Mouse (Mus musculus) spleen, embryonic (tissue): ENCODE measurements at regions not wholly inside any gene's neighbourhood (a gene's known extent, or its start where the extent isn't known, plus 50 kb on each side); places are given as distances from the start of the nearest gene placed in this dataset.

Experiments used
- CTCF ChIA-PET: fragments of 350-600 bp; sonication (Branson Sonifier 250); formaldehyde crosslinking; loops from one replicate; lab custom pipeline; 2022; lab: Charles Lee

DNA sequence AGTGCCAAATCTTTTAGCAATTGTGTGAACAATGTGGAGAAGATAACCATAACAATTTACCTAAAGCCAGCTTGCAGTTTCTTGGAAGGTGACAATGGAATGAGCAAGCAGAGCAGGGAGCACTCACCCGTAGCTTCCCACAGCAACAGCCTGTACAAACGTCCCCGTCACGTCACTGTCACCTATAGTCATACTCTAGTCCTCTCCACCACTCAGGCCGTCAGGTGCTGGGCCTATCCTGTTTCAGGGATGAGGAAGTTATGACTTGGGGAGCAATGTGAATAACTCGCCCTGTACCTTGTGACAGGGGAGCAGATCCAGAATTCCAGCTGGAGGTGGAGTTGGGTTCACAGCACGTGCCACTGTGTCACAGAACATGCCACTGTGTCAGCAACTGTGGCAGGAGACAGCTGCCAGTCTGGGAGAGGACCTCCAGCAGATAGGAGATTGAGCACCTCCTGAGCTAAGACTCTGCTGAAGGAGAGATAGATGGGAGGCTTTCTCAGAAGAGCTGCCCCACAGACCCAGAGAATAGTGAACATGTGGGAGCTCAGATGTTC is 73.4 kb upstream of the Egln3 start:
- CTCF ChIA-PET, result no interaction called here

DNA sequence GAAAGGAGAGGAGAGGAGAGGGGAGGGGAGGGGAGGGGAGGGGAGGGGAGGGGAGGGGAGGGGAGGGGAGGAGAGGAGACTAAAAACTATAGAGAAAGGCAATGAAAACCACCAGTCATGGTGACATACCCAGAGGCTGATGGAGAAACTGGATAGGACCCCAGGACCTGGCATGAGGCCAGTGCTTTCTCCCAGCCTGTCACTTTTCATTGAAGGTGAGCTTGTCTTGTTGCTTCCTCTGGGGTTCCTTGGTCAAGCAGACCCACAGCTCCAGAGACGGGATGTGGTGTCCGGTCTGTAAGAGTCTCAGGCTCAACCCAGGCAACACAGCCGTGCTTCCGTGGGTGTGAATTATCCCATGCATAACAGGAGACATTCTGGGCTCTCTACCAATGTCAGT is 69.8 kb upstream of the Egln3 start:
- CTCF ChIA-PET, result no interaction called here

DNA sequence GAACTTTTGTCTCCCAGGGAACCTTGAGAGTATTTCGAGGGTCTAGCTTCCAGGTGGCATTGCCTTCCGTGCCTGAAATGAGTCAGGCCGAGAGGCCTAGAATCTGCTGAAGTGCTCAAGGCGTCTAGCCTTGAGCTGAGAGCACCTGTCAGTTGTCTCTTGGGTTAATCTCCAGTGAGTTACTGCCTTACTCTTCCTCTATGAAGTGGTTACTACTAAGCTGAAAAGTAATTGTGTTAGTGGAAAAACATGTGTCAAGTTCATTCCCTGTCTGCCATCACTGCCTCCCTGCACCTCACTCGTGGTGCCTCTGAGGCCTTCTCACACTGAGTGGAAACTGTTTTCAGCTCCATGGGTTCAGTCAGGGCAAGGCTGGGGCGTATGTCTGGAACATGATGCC is 69.0 kb upstream of the Egln3 start:
- CTCF ChIA-PET, result no interaction called here

DNA sequence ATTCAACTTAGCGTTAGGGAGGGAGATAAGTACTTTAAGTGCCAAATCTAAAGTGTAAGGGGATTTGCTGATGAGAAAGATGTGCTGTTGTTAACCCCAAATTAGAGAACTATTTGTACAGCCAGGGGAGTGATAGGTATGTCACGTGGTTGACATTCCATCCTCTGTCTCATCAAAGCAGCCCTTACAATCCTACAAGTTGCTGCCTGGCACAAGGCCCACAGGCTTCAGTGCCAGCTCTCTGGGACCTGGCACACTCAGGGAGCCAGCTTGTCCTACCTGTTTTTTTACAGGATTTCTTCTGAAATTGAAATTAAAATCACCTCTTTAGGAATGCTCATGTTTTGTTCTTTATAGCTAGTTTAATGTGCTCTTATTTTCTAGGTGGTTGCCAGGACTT is 68.6 kb upstream of the Egln3 start:
- CTCF ChIA-PET, result no interaction called here

DNA sequence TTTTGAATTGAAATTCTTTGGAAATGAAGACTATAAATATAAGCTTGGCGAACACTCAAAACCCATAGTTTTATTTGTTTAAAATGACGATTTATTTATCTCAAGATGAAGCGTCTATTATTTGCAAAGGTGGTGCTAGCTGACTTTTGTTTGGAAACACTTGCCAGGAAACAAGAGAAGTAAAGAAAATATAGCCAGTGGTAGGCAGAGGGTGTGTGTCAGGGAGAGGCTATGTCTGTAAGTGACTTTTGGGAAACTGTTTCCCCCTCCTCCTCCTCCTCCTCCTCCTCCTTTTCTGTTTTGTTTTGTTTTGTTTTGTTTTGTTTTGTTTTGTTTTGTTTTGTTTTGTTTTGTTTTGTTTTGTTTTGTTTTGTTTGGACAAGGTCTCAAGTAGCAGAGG is 62.2 kb upstream of the Egln3 start:
- CTCF ChIA-PET, result no interaction called here

DNA sequence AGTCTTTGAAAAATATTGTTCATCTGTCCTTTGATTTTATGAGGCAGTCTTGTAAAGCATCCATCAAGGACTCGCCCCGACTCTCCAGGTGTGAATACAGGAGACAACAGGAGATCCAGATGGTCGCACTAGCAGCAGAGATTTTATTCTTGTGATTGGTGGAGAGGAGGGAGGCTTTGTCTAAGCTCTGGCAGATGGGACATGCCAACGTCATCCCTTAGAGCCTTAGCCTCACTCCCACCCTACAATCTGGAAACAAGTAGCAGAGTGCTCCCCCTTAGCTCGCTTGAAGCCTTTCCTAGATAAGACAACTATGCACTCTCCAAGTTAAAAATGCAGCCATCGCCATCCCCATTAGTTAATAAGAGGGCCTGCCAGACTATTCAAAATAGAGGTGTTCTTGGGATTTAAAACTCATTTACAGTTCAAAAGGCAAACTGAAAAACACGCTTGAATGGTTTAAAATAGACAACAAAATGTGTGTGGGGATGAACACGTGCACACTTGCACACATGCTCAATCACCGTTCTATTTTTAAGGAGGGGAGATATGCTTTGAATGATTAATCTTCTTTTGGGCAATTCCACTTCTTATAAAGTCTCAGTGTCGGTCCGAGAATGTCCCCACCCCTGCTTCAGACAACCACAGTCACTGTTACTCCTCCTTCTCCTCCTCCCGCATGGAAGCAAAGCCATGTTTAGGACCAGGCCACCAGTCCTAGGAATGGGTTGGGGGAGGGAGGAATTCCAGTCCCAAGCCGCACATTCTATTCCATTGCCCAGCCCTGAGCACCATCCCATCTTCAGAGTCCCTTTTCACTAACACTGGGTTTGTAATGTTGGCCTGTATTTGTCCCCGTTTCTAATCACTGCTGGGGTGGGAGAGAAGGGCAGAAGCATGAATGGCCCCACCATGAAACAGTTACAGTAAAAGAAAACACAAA is 61.5 kb upstream of the Egln3 start:
- CTCF ChIA-PET, result no interaction called here

DNA sequence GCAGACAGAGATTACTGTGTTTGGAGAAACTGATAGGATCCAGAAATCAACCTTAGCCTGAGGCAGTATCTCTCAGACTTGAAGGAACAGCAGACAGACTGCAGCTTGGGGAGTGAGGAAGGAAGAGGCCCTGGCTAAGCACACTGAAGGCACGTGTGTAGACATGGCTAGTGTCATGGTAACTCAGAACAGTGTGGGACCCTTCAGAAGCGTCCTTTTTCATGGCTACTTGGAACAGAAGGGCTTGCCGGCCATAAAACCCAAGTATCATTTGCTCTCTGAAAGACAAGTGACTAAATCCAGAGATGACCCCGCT is 60.7 kb upstream of the Egln3 start:
- CTCF ChIA-PET, result no interaction called here

DNA sequence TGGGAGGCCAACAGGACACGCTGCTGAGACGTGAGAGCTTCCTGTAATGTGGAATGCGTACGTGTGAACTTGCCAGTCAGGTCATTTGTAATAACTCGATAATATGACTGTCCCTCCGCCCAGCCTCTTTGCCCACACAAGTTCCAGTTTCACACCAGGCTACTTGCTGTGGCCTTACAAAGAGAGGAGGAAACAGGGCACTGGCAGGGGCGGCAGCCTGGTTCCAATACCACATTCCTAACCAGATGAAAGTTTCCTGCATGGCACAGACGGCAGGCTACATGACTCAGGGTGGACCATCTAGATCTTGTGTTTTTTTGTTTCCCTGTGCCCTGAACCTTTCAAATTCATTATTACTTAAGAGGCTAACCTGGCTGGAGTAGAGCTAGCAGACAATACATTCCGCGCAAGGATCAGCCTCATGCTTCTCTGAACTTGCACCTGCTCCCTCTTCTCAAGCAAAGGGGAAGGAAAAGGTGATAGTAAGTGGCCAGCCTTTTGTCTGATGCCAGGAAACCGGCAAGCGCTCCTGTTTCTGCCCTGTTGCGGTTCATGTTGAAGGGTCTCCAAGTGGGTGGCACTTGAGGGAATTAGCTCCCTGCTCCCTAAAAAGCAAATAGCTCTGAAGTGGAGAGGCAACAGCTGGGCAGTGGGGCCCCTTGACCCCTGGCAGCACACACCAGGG is 60.2 kb upstream of the Egln3 start:
- CTCF ChIA-PET, result no interaction called here

DNA sequence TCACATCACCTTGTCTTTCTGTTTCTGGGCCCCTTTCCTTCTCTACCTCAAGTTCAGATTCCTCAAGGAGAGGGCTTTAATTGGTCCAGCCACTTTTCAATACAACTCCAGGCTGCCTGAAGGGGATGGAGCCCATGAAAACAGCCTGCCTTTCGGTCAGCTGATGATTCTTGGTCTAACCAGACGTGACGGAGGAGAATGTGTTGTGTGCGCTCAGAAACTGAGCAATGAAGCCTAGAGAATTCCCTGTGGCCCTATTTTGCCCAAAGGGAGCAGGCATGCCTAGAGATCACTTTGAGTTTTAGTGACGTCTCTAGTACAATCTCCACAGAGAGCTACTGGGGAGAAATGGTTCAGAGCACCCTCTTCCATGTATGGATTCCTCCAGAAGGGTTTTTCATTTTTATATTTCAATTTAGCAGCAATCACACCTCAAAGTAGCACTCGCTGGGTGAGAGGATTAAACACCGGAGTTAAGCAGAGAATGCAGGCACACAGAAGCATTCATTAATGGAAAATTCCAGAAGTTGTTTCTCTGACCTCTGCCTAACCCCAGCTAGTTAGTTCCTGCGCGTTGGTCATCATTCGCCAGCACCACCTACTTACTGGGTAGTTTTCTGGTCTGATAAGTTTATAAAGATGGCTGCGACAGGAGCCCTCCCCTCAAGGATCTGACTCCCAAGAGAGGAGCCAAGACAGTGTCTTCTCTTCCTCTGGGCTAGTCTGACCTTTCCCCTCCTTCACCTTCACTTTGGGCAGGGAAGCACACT is 58.8 kb upstream of the Egln3 start:
- CTCF ChIA-PET, result no interaction called here

DNA sequence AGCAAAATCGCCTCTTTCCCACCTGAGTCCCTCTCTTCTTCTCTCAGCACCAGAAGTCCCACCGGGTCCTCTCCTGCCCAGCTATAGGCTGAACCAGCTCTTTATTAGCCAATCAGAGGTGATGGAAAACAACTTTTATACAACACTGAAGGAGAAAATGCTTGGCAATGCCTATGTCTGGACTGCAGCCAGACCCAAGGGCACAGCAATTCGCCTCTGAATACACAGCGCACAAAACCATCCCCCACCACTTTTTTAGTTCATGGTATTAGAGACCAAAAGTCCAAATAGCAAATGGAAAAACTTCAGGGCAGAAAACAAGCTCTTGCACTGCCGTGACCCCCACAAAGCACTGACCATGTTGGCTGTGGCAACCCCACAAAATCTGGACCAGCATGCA is 57.8 kb upstream of the Egln3 start:
- CTCF ChIA-PET, result interaction anchor here (0.7 kb wide), 1 partner anchor 61 kb away, joined by 10 read pairs; no protein-coding TSS in a partner anchor

DNA sequence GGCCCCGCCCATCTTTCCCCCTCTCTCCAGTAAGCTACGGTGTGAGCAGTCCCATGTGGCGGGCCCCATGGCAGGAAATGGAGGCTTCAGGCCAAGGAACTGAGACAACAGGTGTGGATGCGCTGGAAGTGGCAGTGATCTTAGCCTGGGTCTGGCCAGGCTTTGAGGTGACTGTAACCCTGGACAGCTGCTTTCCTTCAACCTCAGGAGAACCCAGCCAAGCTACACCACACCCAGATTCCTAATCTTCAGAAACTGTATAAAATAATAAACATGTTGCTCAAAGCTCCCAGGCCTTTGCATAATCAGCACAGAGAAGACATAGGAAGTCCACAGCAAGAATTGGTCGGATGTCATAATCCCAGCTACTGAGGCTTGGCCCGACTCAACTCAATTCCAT is 56.8 kb upstream of the Egln3 start:
- CTCF ChIA-PET, result no interaction called here

DNA sequence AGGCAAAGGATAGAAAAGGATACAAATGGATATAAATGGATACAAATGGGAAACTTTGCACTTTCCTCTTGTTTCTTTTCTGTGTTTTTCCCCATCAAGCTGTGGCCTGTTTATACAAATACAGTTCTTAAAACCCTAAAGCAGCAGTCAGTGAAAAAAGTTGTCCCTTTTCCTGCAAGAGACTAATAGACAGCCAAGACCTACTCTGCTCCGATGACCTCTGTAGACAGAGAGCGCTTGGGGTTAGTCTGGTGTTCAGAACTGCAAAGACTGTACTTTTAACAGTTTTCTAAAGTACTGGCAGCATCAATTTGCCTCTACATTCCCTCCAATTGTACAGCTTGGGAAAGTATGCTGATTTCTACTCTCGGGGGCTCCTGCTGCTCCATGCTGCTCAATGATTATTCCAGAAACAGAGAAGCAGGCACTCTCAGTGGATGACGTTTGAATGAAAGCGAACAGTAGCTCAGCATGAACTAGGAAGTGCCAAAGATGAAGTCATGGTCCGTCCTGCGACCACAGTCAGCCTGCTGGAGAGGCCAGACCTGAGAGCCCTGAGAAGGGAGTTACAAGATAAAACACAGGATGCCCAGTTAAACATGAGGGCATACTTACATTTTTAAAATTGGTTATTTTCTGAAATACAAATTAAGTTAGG is 54.2 kb upstream of the Egln3 start:
- CTCF ChIA-PET, result no interaction called here

DNA sequence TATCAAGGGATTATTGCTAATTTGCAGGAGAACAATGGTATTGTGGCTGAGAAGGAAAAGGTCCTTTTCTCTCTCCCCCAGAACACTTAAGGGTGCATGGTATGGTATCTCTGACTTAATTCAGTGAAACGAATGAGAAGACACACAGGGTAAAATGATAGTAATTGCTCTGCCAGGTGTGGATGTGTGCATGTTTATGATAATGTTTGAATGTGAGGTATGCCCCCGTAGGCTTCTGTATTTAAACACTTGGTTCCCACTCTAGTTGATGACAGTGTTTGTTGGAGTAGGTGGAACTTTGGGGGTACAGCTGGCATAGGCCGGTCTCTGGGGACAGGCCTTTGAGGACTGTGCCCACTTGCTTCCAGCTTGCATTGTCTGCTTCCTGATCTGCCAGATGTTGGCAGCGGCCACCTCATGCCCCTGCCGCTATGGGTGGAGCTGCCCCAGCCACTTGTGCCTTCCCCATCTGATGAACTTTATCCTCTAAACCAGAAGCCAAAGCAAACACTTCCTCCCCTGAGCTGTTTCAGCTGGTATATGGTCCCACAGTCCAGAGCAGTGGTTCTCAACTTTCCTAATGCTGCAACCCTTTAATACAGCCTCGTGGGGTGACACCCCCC is 53.0 kb upstream of the Egln3 start:
- CTCF ChIA-PET, result no interaction called here
